Mouse (Mus musculus) ES-Bruce4 (cell line): ENCODE measurements around the gene Ppp1r2. TPM values are rescaled to one million over a fixed set of nuclear protein-coding genes. Genes with fewer than 3 reads are reported as not detected.

Source experiments
- H3K27ac ChIP-seq: 2 replicates; pipeline ENCODE4 v1.5.1; 2012; ENCODE audit warnings: low read length, inconsistent platforms; ENCODE audit not compliant: insufficient read depth
- H3K27me3 ChIP-seq: 2 replicates; pipeline ENCODE4 v1.6.1; 2012; ENCODE audit warnings: mild to moderate bottlenecking, low read length, inconsistent platforms; ENCODE audit not compliant: control insufficient read depth, poor library complexity, insufficient read depth, severe bottlenecking
- H3K36me3 ChIP-seq: 2 replicates; pipeline ENCODE4 v1.6.1; 2012; ENCODE audit warnings: inconsistent platforms, mild to moderate bottlenecking, low read length, moderate library complexity; ENCODE audit not compliant: control insufficient read depth, poor library complexity, insufficient read depth, severe bottlenecking
- H3K4me1 ChIP-seq: one replicate; pipeline ENCODE4 v1.8.1; 2011; ENCODE audit warnings: low read length; ENCODE audit not compliant: control insufficient read depth, insufficient read depth
- H3K4me3 ChIP-seq: 2 replicates; pipeline ENCODE4 v1.5.1; 2011; ENCODE audit warnings: low read depth, mild to moderate bottlenecking, low read length
- H3K9ac ChIP-seq: 2 replicates; pipeline ENCODE4 v1.6.1; 2012; ENCODE audit warnings: low read depth, mild to moderate bottlenecking, inconsistent platforms; ENCODE audit not compliant: poor library complexity, severe bottlenecking
- H3K9me3 ChIP-seq: replicated peaks from 2 replicates; pipeline ENCODE4 v1.6.1; 2012; ENCODE audit warnings: mild to moderate bottlenecking, low read length, inconsistent platforms; ENCODE audit not compliant: control insufficient read depth, poor library complexity, insufficient read depth, severe bottlenecking
- CTCF ChIP-seq: IDR thresholded peaks from one replicate; pipeline ENCODE4 v1.8.1; 2011; ENCODE audit warnings: low read depth, low read length
- EP300 ChIP-seq: IDR thresholded peaks from 2 replicates; pipeline ENCODE4 v1.6.1; 2011; ENCODE audit warnings: low read depth, low read length; ENCODE audit not compliant: insufficient read depth
- POLR2A ChIP-seq: IDR thresholded peaks from one replicate; pipeline ENCODE4 v1.8.1; 2011; ENCODE audit warnings: low read length; ENCODE audit not compliant: insufficient read depth
- polyA plus RNA-seq: library from polyadenylated mRNA; stranded (reverse); fragments of >200 nt; gene quantifications from 2 replicates; pipeline ENCODE4 v1.2.4, GENCODE M21; 2011; ENCODE audit warnings: low read depth; ENCODE audit not compliant: missing spikeins, insufficient read depth, insufficient read length

Gene Ppp1r2
- polyA plus RNA-seq, 1 experiment = 75.6 TPM

DNA sequence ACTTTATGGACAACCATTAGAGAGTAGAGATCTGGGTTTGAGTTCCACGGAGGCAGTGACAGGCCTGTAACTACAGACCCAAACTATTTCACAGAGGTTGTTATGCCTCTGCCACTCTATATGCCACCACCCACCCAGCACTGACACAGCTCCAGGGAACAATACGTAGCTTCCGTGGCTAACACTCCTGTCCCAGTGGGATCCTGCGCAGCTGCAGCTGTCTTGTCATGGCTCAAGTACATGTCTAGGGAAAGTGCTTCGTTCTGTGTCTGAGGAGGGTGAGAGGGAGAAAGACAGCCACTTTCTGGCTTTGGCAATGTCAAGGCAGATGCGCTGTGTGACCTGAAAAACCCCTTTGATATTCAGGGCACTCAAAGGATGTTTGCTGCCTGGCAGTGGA, 61.6 kb downstream of the Ppp1r2 start:
- Histone ChIP-seq H3K27me3 (no peaks in the 10 kb centered on the region), H3K4me3 (no peak overlapping the region), H3K9me3 (no peaks in the 10 kb centered on the region), H3K36me3 (no peaks in the 10 kb centered on the region), H3K4me1 (no peaks in the 10 kb centered on the region), H3K9ac (no peak overlapping the region), H3K27ac (no peak overlapping the region)
- TF ChIP-seq CTCF (no peak), POLR2A (no peak), EP300 (no peak)

- no peak for TF ChIP-seq EP300
- TF ChIP-seq CTCF = no peak
- no peak for TF ChIP-seq POLR2A
- Histone ChIP-seq H3K27me3 (peaks cover under 1% of the 10 kb centered on the region; the same call in 1 of the 2 replicates), H3K4me1 (no peaks in the 10 kb centered on the region), H3K36me3 (no peaks in the 10 kb centered on the region), H3K27ac (no peak overlapping the region), H3K4me3 (no peak overlapping the region), H3K9me3 (no peaks in the 10 kb centered on the region), H3K9ac (no peak overlapping the region)
Measured at GRCm38 (mm10) chr16:31211503-31211902, 63.6 kb downstream of the Ppp1r2 start.

GRCm38 (mm10) chr16:31210453-31210852, 64.6 kb downstream of the Ppp1r2 start:
- no peaks in the 10 kb centered on the region for H3K36me3 ChIP-seq
- no peaks in the 10 kb centered on the region for H3K9me3 ChIP-seq
- H3K4me3 ChIP-seq = no peak overlapping the region
- no peak for TF ChIP-seq EP300
- TF ChIP-seq POLR2A = no peak
- no peak for TF ChIP-seq CTCF
- H3K4me1 ChIP-seq = no peaks in the 10 kb centered on the region
- H3K9ac ChIP-seq = no peak overlapping the region
- no peak overlapping the region for H3K27ac ChIP-seq
- peaks cover 1% of the 10 kb centered on the region; the same call in 1 of the 2 replicates for H3K27me3 ChIP-seq

DNA sequence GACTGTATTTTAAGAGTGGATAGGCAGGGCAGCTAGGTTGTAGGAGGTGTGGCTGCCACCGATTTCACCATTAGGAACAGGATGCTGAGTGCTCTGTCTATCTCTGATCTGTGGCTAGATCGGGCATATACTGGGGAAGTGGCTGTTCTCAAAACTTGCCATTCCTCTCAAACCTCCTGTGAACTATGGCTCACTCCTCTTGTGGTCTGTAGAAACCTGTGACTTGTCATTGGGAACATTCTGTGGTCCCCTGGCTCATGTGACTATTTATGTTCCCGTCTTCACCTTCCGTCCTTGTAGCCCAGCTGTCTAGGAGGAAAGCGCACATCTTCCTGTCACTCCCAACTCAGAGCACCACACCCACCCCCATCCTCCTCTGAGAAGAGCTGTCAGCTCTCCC, 65.2 kb downstream of the Ppp1r2 start:
- Histone ChIP-seq H3K4me3 (no peak overlapping the region), H3K27me3 (peaks cover 1% of the 10 kb centered on the region; the same call in 1 of the 2 replicates), H3K9ac (no peak overlapping the region), H3K27ac (no peak overlapping the region), H3K9me3 (no peaks in the 10 kb centered on the region), H3K36me3 (no peaks in the 10 kb centered on the region), H3K4me1 (no peaks in the 10 kb centered on the region)
- TF ChIP-seq CTCF = no peak
- TF ChIP-seq POLR2A = no peak
- TF ChIP-seq EP300 = no peak

DNA sequence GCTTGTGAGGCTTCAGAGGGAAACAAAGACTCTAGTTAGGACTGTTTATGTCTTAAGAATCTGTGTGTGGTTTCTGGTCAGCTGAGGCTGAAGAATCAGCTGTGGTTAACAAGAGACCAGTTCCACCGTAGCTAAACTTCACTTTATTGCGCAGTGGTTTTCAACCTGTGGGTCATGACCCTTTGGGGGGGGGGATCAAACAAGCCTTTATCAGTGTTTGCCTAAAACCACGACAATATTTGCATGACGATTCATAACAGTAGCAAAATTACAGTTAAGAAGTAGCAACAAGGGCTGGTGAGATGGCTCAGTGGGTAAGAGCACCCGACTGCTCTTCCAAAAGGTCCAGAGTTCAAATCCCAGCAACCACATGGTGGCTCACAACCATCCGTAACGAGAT, 69.4 kb downstream of the Ppp1r2 start:
- Histone ChIP-seq H3K9me3 (no peaks in the 10 kb centered on the region), H3K27me3 (peaks cover 1% of the 10 kb centered on the region; the same call in 1 of the 2 replicates), H3K4me1 (no peaks in the 10 kb centered on the region), H3K9ac (no peak overlapping the region), H3K36me3 (no peaks in the 10 kb centered on the region), H3K27ac (no peak overlapping the region), H3K4me3 (no peak overlapping the region)
- TF ChIP-seq POLR2A (no peak), EP300 (no peak), CTCF (no peak)

GRCm38 (mm10) chr16:31205187-31205586, 69.9 kb downstream of the Ppp1r2 start:
- no peak overlapping the region for H3K9ac ChIP-seq
- no peaks in the 10 kb centered on the region for H3K4me1 ChIP-seq
- H3K9me3 ChIP-seq = no peaks in the 10 kb centered on the region
- no peak overlapping the region for H3K4me3 ChIP-seq
- TF ChIP-seq CTCF (no peak), POLR2A (no peak), EP300 (no peak)
- H3K27ac ChIP-seq = no peak overlapping the region
- H3K36me3 ChIP-seq = no peaks in the 10 kb centered on the region
- peaks cover 1% of the 10 kb centered on the region; the same call in 1 of the 2 replicates for H3K27me3 ChIP-seq
